Mouse (Mus musculus) heart, adult 11 months (tissue): ENCODE results near the gene Qrfpr.

ENCODE experiments used
- DNase-seq: peaks from one replicate; pipeline ENCODE4 v3.0.0; 2022

The Qrfpr gene

GRCm38 (mm10) chr3:36150537-36150933, 71.6 kb downstream of the Qrfpr start:
- DNase-seq: no peak

DNA sequence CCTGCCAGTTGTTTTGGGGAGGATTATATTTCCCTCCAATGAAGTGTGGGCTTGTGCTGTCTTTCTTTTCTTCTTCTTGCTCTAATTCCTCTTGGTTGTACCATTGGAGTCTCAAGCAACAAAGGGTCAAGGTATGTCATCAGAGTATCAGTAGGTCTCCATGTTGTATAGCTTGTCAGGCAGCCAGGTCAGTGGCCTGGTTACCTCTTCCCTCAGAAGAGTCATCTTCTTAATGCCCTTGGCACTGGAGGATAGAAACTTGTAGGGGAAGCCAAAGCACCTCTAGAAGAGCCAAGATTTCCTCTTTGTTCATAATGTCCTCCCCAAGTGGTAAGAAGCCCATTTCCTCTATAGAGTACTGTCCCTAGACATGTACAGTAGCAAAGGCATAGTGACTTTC, 83.1 kb downstream of the Qrfpr start:
- DNase-seq: no peak

GRCm38 (mm10) chr3:36138171-36138660, 83.9 kb downstream of the Qrfpr start:
- no peak for DNase-seq

GRCm38 (mm10) chr3:36137560-36137959, 84.6 kb downstream of the Qrfpr start:
- no peak for DNase-seq

GRCm38 (mm10) chr3:36136152-36136551, 86.0 kb downstream of the Qrfpr start:
- DNase-seq: no peak
